Mouse (Mus musculus) layer of hippocampus, adult 11-12 months (tissue): ENCODE measurements around the gene Dock4.

Experiments used
- DNase-seq: peaks from one replicate; pipeline ENCODE4 v3.0.0; 2022; ENCODE audit warnings: low spot score

The Dock4 gene

DNA sequence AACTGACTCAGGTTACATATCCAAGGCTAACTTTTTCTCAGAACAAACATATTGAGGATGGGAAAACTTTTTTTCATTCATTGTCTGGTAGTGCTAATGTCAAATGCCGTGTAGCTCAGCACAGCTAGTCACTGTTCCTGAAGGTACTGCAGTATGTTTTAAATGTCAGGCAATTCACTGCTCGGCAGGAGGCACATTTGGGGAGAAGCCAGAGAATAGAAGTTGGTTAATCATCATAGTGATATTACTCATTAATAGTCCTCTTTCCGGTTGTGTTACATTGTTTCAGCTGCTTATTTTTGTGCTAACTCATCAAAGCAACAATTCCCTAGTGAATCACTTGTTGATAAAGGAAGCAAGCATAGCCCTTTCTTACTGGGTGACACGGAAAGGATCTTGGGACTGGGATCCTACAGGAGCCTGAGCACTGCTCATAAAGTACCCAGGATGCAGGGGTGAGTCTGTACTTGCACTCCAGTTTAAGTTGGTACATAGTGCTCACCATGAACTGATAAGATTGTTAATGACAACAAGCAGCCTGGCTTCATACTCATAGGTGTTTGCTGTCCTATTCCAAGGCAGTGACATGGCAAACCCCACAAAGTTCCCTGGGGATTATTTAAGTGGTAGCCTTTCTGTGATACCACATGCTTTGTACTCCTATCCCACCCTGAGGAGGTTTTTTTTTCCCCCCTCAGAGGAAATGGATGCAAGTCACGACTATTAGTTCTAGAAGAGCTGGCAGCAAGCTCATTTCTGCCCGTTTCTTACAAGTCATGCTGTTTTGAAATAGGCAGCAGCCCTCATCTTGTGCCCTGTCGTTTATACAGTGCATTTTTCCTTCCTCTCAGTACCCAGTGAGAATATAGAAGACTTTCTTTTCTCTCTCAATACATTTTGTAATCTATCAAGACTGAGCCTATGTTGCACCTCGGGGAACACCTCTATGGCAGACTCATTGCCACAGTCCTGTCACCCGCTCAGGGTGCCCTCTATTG is 123.5 kb downstream of the Dock4 start:
- no peak for DNase-seq

DNA sequence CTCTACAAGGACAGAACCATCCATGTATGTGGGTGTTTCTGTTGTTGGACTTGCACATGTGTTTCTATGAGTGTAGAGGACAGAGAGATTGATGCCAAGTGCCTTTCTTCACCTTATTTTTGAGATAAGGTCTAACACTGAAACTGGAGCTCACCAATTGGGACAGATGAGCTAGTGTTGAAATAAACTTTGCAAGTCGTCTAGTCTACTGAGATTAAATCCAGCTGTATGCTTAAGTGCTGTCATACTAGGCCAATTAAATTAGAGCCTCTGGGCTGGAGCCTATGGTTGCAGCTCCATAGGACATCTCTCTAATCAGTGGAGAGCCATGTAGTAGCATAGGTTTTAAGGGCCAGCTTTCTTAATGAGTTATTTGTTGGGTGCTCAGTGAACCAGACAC is 124.5 kb downstream of the Dock4 start:
- DNase-seq, result no peak

DNA sequence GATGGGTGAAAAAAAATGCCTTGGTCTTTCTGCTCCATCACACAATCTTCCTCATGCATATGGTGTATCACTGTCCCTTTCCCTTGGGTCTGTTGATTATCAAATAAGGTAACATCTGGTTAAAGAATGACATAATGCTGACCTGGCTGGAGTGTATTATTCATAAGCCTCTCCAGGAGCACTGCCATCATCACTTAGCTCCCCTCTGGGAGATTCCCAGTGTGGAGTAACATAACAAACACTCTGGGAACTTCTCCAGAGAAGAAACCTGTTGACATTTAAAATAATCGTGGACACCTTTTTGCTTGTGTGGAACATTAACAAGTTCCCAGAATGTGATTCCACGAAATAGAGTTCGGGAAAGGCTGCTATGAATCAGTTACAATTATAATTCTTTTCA is 128.3 kb downstream of the Dock4 start:
- DNase-seq, result no peak

DNA sequence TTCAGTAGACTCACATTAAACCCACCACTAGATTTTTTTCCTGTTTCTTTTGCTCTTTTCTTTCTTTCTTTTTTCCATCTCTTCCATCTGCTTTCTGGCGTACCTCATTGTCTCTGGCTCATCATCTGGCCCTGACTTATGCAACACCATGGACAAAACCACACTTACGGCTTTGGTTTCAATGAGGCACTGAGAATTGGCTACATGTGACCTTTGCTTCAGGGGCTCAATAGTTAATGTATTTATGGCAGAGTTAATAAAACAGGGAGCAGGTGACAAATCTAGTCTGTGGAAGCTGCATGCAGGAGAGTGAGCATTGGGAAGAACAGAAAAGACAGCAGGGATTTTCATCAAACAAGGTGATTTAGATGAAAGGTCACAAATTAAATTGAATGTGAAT is 131.0 kb downstream of the Dock4 start:
- DNase-seq, result no peak

DNA sequence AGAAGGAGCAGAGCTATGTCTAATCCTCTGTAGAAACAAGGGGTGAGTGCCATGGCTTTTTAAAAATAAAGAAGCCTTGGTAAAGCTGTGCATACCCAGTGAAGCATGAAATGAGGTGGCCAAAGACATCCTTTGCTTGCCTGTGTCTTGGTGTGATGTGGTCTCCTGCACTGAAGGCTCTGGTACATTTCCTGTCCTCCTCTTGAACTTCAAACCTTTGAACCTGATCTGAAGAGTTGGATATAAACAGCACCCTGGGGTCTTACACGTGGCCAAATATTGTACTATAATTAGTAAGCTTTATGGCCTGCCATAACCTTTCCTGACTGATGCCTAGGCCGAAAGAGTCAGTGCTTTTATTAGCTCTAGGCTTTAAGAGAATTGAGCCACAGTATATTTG is 134.6 kb downstream of the Dock4 start:
- no peak for DNase-seq

DNA sequence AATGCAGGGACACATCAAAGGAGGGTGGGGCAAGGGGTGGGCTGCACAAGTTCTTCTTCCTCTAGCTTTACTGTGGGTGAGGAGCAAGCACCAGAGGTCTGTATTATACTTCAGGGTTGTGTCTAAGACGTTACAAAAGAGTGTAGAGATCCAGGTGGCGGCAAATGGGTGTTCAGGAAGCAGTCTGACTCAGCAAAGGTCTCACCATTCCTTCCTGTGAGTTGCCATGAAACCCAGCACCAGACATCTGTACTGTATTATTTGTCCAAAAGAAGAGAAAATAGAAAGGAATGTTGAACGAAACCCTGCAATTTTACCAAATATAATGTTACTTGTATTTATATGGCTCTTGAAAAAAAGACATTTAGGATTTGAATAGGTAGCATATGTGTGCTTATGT is 135.3 kb downstream of the Dock4 start:
- DNase-seq, result no peak

DNA sequence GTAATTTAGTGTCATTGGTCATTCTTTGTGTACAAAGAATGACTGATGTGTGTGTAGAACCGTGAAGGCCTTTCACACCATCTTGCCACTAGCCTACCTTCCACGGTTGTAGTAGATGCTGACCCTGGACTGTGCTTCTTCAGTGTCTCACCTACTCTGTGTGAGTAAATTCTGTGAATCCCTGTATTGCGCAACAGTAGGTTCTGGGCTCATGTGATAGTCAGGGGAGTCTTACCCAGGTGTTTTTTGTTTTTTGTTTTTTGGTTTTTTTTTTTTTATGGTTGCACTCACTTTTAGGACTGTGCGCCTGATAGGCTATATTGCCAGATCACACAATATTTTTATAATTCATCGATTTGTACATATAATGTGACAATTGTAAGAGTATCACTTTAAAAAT is 136.3 kb downstream of the Dock4 start:
- DNase-seq, result no peak

DNA sequence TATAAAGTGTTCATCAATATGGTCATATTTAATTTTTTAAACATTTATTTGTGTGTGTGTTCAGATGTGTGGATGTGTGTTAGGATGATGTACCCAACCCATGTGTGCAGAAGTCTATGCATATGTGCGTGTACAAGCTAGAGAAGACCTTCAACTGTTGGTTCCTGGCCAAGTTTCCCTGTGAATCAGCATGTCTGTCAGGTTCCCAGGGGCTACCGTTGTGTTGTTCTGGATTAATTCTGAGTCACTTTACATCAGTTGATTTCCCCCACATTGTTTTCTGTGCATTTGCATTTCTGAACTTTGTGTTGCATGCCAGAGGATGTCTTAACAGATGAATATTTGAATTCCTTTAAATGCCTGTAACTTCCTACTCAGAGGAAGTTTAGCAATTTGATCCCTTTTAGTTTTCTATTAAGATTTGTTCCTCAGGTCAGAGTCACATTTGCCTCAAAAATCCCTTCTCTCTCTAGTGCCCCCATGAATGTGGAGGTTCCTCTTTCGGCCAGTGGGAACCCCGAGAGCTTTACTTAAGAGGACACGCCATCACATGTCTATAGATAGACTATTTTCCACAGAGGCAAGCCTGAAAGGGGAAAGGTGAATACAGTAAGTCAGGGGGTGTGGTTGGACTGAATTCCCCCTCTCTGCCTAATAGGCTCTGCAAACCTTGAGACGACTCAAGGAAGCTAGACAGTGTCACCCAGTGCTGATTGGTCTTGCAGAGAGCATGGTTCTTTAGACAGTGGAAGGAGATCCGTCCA is 139.0 kb downstream of the Dock4 start:
- peak; percentile 40 for DNase-seq

DNA sequence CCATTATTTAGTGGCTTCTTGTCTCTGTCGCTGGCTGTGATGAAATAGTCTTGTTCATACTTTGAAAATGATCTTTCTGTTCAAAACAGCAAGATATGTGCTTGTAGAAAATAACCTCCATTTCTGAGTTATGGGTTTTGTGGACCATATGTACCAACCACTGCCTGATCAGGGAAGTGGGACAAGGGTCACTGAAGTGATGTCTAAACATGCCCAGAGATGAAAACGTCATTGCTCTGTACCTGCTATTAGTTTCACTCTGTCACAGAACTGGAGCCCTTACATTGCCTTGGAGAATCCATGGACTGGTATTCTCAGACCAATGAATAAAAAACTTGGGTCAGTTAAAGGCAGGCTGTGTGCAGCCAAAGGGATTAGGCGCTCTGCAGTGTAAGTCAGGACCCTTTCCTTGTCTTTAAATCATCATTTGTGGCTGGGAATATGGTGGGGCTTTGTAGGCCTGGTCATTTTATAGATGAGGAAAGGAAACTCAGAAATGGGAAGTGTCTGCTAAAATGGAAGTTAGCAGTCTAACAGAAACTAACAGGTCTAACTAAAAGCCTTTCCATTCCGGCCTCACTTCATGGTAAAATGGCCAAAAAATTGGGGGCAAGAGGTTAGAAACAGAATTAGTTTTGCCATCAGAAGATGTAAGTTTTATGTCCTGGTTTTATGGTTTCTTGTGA is 139.8 kb downstream of the Dock4 start:
- no peak for DNase-seq

DNA sequence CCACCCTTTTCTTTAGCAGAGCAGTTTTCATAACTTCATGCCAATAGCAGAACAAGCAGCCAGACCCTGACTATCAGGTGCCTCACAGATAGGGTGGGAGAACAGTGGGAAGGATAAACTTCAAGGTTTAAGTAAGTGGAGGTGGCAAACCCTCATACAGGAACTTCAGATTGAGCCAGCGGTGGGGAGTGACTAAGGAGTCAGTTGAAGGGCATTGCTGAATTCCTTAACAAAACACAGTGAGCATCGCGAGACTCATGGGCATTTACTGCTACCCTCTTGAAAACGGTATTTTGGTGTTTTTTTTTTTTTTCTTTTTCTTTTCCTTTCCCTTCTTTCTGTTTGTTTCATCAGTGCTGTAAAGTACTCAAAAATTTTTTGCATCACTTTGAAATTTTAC is 148.4 kb downstream of the Dock4 start:
- DNase-seq, result no peak

DNA sequence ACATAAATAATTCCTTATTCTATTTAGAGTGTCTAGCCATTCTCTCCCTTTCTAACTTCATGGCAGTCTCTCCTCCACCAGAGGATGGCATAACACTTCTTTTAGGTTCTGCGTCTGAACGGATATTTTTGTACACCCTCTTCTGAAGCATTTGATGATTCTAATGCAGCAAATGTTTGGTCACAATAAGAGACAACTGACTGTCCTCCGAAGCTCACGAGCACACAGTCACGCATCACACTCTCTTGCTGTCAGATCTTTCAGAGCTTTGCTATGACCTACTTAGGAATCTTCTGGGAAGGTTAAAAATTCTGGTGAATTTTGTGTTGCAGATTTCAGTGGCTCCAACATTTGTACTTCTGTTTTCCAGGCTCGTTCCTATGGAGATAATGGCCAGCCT is 149.7 kb downstream of the Dock4 start:
- no peak for DNase-seq

DNA sequence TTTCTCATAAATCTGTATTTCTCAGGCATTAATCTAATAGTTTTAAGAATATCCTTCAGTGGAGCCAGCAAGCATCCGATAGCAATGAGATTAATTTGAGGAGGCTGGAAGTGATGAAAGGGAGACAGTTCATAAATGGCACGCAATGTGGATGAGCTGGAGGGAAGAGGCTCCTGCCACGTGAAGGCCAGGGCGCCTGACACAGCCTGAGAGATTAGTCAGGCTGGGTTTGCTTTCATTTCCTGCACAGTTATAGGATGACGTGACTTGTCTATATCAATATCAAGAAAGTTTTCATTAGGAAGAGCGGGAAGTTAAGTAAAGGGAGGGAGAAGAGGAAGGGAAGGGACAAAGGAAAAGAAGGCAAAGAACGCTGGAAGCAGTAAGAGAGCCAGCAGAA is 150.3 kb downstream of the Dock4 start:
- DNase-seq, result no peak

DNA sequence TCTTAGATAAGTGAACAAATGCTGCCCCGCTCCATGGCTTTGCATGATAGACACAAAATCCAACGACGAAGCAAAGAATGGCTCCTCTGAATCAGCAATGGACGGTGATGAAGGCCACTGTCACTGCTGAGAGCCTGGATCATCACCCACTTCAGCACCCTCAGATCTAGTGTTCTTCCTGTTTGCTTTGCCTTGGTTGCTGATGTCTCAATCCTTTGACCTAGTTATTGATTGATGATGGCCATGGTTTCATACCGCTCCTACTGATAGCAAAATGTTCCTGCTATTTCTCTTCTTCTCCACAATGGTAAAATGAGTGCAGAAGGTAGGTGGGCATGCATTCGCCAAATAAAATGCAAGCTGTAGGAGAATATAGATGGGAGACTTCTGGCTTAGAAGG is 150.7 kb downstream of the Dock4 start:
- DNase-seq, result no peak

DNA sequence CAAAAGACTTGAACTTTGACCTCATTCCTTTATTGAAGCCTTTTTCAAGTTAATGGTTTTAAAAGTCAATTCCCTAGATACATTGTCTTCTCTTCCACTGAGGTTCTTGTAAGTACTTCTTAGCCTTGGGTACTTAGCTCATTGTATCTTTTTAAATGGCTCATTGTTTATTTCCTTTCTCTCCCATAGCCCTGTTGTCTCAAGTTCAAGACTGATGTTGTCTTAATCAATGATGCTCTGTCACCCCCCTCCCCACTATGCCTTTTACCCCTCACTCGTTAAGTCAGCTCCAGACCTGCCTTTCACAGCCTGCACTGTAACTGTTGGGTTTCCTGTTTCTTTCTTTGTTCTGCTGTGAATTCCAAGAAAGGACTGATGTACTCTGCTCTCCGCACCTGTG is 154.2 kb downstream of the Dock4 start:
- DNase-seq, result no peak

DNA sequence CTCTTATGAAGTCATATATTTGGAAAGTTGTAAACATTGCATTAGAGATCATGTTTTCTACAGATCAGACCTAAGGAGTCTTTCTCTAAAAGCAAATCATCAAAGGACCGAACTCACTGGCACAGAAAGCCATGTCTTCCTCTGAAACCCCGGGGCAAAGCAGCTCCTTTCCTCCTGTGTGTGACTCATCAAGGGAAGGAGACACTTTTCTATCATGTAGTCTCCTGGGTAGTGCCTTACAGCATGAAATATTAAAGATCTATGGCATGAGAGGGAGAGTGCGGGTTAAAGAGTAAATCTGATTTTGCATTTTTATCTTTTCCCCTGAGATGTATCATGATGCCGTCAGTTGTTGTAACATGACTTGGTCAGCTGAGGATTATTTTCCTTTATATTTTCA is 159.8 kb downstream of the Dock4 start:
- DNase-seq, result peak; percentile 5

DNA sequence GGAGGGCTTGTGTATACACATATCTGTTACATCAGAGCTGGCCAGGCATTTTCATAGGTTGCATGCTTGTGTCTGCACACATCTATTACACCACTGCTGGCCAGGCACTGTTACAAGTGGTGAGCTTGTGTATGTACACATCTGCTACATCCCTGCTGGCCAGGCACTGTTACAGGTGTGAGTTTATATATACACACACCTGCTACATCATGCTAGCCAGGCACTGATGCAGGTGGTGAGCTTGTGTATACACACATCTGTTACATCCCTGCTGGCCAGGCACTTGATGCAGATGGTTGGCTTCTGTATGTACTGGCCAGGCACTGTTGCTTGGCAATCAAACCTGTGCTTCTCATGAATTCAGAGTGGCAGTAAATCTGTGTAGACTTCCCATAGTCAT is 177.2 kb downstream of the Dock4 start:
- DNase-seq, result peak; percentile 16

DNA sequence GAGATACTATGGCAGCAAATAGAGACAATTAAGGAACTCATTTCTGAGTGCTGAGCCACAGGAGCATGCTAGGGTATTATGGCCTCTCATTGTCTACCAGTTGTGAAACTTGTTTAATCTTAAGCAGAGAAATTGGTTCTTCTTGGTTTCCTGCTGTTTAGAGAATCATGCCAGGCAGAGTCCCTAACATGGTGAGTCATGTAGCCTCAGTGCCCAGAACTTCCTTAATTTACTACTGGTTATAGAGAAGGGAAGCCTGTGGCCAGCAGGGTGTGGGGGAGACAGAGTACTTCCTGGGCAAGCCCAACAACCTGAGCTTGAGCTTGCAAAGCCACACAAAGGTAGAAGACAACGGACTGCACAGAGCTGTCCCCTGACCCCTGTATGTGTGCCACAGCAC is 180.8 kb downstream of the Dock4 start:
- DNase-seq, result peak; percentile 31

DNA sequence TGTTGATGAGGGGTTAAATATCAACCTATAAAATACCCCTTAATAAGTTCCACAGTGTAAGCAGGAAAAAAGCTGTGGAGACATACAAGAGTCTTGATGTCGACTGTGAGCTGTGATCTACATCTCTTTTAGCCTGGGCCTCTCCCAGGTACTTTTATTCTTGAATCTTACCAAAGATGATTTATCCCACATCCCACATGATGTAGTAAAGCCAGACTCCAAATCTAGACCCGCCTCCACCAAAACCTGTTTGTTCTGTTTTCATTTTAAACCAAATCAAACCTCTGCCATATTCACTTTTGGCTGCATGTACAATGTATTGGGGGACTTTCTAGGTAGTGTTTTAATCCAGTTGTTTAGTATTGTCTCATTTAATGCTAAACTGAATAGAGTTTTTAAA is 187.5 kb downstream of the Dock4 start:
- no peak for DNase-seq

DNA sequence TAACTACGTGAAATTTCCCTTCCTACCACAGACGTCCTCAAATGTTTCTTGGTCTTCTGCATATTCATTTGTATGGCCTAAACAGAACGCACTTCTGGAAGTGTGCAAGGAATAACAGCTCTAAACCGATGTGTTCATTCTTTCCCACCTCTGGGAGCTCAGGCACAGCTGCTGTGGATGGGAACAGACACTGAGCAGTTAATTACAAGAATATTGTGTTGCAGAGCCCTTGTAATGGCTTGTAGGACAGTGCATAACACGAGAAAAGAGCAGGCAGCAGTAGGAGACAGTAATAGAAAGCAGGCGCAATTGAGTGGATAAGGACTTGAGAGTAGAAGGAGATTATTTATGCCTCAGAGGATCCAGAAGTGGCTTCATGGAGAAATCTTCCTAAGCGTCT is 188.4 kb downstream of the Dock4 start:
- DNase-seq, result no peak

DNA sequence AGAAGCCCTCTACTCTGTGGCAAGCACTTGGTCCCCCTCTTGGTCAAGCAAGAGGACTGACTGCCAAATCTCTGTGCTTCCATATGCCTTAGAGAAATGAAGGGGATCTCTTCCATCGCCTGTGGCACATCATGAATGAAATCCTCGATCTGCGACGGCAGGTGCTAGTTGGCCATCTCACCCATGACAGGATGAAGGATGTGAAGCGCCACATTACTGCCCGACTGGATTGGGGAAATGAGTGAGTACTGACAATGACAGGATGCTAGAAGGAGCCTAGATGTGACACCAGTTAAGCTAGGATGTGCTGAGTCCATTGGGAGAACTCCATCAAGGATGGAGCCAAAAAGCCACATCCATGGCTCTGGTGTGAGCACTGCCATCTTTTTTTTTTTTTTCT is 190.2 kb downstream of the Dock4 start:
- DNase-seq, result no peak

DNA sequence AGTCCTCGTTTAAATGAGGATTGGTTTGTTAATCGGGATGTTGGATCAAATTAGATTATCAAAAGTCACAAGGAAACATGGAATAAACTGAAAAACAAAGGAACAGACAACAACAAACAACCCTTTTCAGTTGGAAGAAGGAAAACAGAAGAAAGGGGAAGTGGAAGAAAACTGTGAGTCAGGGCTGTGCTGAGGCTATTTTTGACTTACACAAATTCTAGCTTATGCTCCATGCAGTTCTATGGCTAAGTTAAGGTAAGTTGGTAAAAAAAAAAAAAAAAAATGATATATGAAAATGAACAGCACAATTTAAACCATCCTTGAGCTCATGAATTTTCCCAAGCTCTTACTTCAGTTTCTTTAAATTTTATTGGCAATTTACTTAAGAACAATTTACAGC is 191.7 kb downstream of the Dock4 start:
- no peak for DNase-seq

DNA sequence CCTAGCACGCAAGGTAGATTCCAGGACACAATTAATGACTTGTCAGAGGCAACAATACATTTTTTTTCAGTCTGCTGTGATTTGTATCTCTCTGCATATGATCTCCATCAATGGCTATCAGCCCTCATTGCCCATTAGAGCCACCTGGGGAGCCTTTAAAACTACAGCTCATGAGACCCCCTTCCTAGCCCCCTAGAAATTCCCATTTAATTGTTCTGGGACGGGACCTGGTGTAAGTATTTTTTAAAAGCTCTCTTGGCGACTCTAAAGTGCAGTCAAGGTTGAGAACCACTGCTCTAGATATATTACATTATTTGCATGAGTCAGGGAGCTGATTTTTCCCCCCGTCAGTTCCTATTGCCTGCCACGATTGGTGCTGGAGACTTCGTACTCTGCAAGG is 200.1 kb downstream of the Dock4 start:
- DNase-seq, result no peak

DNA sequence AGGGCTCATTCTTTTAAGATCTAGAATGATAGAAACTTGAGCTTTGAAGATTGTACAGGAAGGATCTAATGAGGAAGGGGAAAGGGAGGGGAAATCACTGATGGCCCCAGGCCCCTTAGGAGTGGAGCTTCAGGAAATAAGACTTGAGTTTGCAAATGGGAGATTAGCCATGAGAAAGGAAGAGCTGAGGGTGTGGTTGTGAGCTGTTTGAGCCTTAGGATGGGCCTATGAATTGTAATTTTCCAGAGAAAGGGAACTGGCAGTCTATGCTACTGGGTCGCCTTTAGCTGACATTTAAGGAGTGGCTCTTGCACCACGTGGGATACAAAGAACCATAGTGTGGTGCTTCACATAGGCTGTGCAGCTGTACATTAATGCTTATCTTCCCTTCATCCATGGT is 208.6 kb downstream of the Dock4 start:
- no peak for DNase-seq
